Mouse (Mus musculus) bone marrow, adult 2 months (tissue): ENCODE results near the gene F930015N05Rik.

Experiments used
- CTCF ChIP-seq: fragments of 200-500 bp; IDR thresholded peaks from 2 replicates; pipeline ENCODE4 v1.5.1; 2011; ENCODE audit warnings: low read length, control low read depth; ENCODE audit not compliant: control insufficient read depth, insufficient read depth
- POLR2A ChIP-seq: fragments of 200-500 bp; IDR thresholded peaks from 2 replicates; pipeline ENCODE4 v1.6.1; 2011; ENCODE audit warnings: low read depth, mild to moderate bottlenecking, control low read depth, low read length, borderline replicate concordance; ENCODE audit not compliant: control insufficient read depth

- TF ChIP-seq POLR2A (no peak), CTCF (no peak)
Observed at GRCm38 (mm10) chr11:64396331-64396881, 40.0 kb downstream of the F930015N05Rik start.
